Mouse (Mus musculus): ENCODE results near the gene Cacng4.

Cacng4 gene

GRCm38 (mm10) chr11:107794547-107795269 is at the start of gene Cacng4:
Cacng4 (minus strand) TSS chr11:107794557.
- DNase-seq = no peak

GRCm38 (mm10) chr11:107833351-107834040 is 39.1 kb upstream of the Cacng4 start:
- no peak for DNase-seq

GRCm38 (mm10) chr11:107817196-107817595 is 22.8 kb upstream of the Cacng4 start:
- no peak for DNase-seq

GRCm38 (mm10) chr11:107812941-107813648 is 18.7 kb upstream of the Cacng4 start:
- no peak for DNase-seq

- DNase-seq = no peak
Observed at GRCm38 (mm10) chr11:107812429-107812828, 18.1 kb upstream of the Cacng4 start.

- DNase-seq = peak; percentile 18
Observed at GRCm38 (mm10) chr11:107808508-107808907, 14.2 kb upstream of the Cacng4 start.

GRCm38 (mm10) chr11:107806058-107806457 is 11.7 kb upstream of the Cacng4 start:
- no peak for DNase-seq

- DNase-seq = no peak
Observed at GRCm38 (mm10) chr11:107801946-107802345, 7.6 kb upstream of the Cacng4 start.

GRCm38 (mm10) chr11:107799331-107799730 is 5.0 kb upstream of the Cacng4 start:
- DNase-seq = no peak

- no peak for DNase-seq
Observed at GRCm38 (mm10) chr11:107796346-107796745, 2.0 kb upstream of the Cacng4 start.

GRCm38 (mm10) chr11:107795384-107796035 is 1.2 kb upstream of the Cacng4 start:
- DNase-seq = no peak

GRCm38 (mm10) chr11:107794103-107794493 is 259 bp downstream of the Cacng4 start:
- DNase-seq = no peak

GRCm38 (mm10) chr11:107793200-107794102 is 906 bp downstream of the Cacng4 start:
- DNase-seq = no peak

GRCm38 (mm10) chr11:107792136-107792535 is 2.2 kb downstream of the Cacng4 start:
- DNase-seq = no peak

- DNase-seq = no peak
Observed at GRCm38 (mm10) chr11:107785761-107786160, 8.6 kb downstream of the Cacng4 start.

- DNase-seq = no peak
Observed at GRCm38 (mm10) chr11:107785288-107785687, 9.1 kb downstream of the Cacng4 start.

GRCm38 (mm10) chr11:107783861-107784754 is 10.2 kb downstream of the Cacng4 start:
- no peak for DNase-seq

- no peak for DNase-seq
Observed at GRCm38 (mm10) chr11:107782591-107782990, 11.8 kb downstream of the Cacng4 start.

GRCm38 (mm10) chr11:107778859-107779258 is 15.5 kb downstream of the Cacng4 start:
- DNase-seq = no peak

- no peak for DNase-seq
Observed at GRCm38 (mm10) chr11:107777487-107777886, 16.9 kb downstream of the Cacng4 start.

- no peak for DNase-seq
Observed at GRCm38 (mm10) chr11:107773312-107773711, 21.0 kb downstream of the Cacng4 start.

Data from lung, postnatal 36 days (tissue).